Mouse (Mus musculus): ENCODE data around the gene Fgfr2.

GRCm38 (mm10) chr7:130220627-130221026 lies 2902.5 kb downstream of the Fgfr2 start:
- no peak for TF ChIP-seq POLR2A (IDR thresholded peaks at IDR 0.05; ENCODE audit: borderline replicate concordance, extremely low read depth, low read depth, low read length)
- no peak for TF ChIP-seq CTCF (IDR thresholded peaks at IDR 0.05; ENCODE audit: insufficient read depth, low read length)
